Mouse (Mus musculus): ENCODE data around the gene Atp1b1. TPM values are rescaled to one million over a fixed set of nuclear protein-coding genes. Genes with fewer than 3 reads are reported as not detected.

Atp1b1 gene
- polyA plus RNA-seq, 1 experiment from 2014 or later, result 6.9 TPM

DNA sequence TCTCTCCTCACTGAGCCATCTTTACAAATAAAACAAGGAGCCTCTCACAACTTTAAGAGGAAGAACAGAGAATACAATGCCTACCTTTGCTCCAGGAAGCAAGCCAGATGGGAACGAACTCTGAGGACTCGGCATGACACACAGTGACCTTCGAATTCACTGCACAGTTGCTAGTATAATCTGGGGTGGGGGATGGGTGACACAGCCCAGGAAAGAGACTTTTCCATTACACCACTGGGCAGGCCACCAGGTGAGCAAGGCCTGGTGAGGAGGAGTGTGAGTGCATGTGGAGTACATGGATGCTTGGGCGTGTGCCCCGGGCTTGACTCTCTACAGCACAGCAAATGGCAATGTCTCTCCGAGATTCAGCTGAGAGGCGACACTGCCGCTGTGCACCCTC lies 8.5 kb downstream of the Atp1b1 start:
- 88% methylated on average over 8 of the region's 8 CpGs for WGBS
- DNase-seq (ENCODE audit: low spot score), result no peak
- peaks cover 2% of the 10 kb centered on the region; the same call in 1 of the 2 replicates for H3K27me3 ChIP-seq (replicated peaks; ENCODE audit: low read depth, poor library complexity, severe bottlenecking)
- peaks cover 10% of the 10 kb centered on the region for H3K4me1 ChIP-seq
- H3K36me3 ChIP-seq (replicated peaks), result 0 out of 2 replicates have a peak, but pooled peaks cover 6% of the 10 kb centered on the region
- no peak overlapping the region for H3K4me3 ChIP-seq
- no peak overlapping the region for H3K27ac ChIP-seq (replicated peaks)
- no peaks in the 10 kb centered on the region for H3K9me3 ChIP-seq

- no peak for DNase-seq (ENCODE audit: low spot score)
- Histone ChIP-seq H3K9me3 (no peaks in the 10 kb centered on the region), H3K27ac (replicated peaks) (no peak overlapping the region), H3K4me1 (peaks cover 4% of the 10 kb centered on the region; the same call in 1 of the 2 replicates), H3K27me3 (replicated peaks; ENCODE audit: low read depth, poor library complexity, severe bottlenecking) (no peaks in the 10 kb centered on the region), H3K4me3 (no peak overlapping the region), H3K36me3 (replicated peaks) (no peaks in the 10 kb centered on the region; the same call in 1 of the 2 replicates)
- WGBS, result 89% methylated on average over 6 of the region's 6 CpGs
Observed at GRCm38 (mm10) chr1:164447521-164447920, 10.6 kb downstream of the Atp1b1 start.

DNA sequence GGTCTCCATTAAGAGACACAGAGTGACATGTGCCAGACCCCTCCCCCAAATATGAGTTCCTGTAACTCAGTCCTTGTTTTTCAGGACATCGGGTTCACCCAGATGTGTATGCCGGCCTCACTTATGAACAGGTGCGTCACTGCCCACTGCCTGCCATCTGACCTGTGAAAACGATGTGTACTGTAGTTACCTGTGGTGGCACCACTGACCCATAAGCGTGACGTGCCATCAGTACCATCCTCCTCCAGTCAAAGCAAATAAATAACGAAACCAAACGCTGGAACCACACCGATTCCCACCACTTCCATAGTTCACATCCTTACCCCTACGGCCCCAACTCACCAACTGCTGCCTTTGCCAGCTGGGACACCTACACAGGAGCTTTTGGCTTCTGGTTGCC lies 11.6 kb downstream of the Atp1b1 start:
- no peak overlapping the region for H3K27ac ChIP-seq (replicated peaks)
- DNase-seq (ENCODE audit: low spot score), result no peak
- WGBS, result 89% methylated on average over 10 of the region's 10 CpGs
- no peaks in the 10 kb centered on the region for H3K9me3 ChIP-seq
- H3K27me3 ChIP-seq (replicated peaks; ENCODE audit: low read depth, poor library complexity, severe bottlenecking), result no peaks in the 10 kb centered on the region
- peaks cover 4% of the 10 kb centered on the region; the same call in 1 of the 2 replicates for H3K4me1 ChIP-seq
- peaks cover 2% of the 10 kb centered on the region; the same call in 1 of the 2 replicates for H3K36me3 ChIP-seq (replicated peaks)
- no peak overlapping the region for H3K4me3 ChIP-seq

GRCm38 (mm10) chr1:164445620-164446162 lies 12.5 kb downstream of the Atp1b1 start:
- Histone ChIP-seq H3K9me3 (no peaks in the 10 kb centered on the region), H3K4me3 (no peak overlapping the region), H3K27ac (replicated peaks) (no peak overlapping the region), H3K27me3 (replicated peaks; ENCODE audit: low read depth, poor library complexity, severe bottlenecking) (no peaks in the 10 kb centered on the region), H3K4me1 (peaks cover 4% of the 10 kb centered on the region; the same call in 1 of the 2 replicates), H3K36me3 (replicated peaks) (peaks cover 8% of the 10 kb centered on the region; the same call in 1 of the 2 replicates)
- no peak for DNase-seq (ENCODE audit: low spot score)
- 82% methylated on average over 5 of the region's 5 CpGs for WGBS

GRCm38 (mm10) chr1:164441408-164441974 lies 16.7 kb downstream of the Atp1b1 start:
- DNase-seq (ENCODE audit: low spot score), result no peak
- Histone ChIP-seq H3K36me3 (replicated peaks) (peaks cover 39% of the 10 kb centered on the region), H3K9me3 (no peaks in the 10 kb centered on the region), H3K27ac (replicated peaks) (no peak overlapping the region), H3K27me3 (replicated peaks; ENCODE audit: low read depth, poor library complexity, severe bottlenecking) (no peaks in the 10 kb centered on the region), H3K4me3 (no peak overlapping the region), H3K4me1 (no peaks in the 10 kb centered on the region)
- 81% methylated on average over 18 of the region's 18 CpGs for WGBS

DNA sequence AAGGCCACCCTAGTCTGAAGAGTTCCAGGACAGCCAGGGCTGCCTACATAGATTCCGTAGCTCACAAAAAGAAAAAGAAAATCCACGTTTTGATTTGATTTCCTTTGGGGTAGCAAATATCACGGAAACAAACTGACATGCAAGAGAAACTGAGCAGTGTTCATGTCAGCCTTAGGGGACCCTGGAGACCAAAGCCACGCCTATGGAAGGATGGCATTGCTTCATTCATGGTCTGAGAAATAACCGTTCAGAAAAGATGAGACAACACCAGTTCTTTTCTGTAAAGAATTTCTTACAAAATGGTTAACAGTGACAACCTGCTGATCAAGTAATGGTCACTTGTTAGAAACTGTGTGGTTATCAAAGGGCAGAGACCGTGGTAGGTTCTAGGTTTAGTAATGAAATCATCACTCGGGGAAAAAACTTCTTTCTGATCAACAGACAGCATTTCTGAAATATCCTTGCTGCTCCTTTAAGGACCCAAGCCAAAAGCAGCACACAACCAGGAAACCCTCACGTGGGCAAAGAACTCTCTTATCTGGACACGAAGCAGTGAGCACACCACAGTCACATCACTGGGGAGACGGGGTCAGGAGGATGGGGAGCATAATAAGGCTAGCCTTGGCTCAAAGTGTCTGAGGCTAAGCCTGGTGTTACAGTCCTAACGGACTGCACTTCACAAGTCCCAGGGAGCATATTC lies 17.3 kb downstream of the Atp1b1 start:
- H3K4me3 ChIP-seq, result no peak overlapping the region
- H3K36me3 ChIP-seq (replicated peaks), result peaks cover 39% of the 10 kb centered on the region
- H3K27me3 ChIP-seq (replicated peaks; ENCODE audit: low read depth, poor library complexity, severe bottlenecking), result no peaks in the 10 kb centered on the region
- no peak overlapping the region for H3K27ac ChIP-seq (replicated peaks)
- no peaks in the 10 kb centered on the region for H3K4me1 ChIP-seq
- WGBS, result 90% methylated on average over 11 of the region's 11 CpGs
- DNase-seq (ENCODE audit: low spot score), result no peak
- no peaks in the 10 kb centered on the region for H3K9me3 ChIP-seq

DNA sequence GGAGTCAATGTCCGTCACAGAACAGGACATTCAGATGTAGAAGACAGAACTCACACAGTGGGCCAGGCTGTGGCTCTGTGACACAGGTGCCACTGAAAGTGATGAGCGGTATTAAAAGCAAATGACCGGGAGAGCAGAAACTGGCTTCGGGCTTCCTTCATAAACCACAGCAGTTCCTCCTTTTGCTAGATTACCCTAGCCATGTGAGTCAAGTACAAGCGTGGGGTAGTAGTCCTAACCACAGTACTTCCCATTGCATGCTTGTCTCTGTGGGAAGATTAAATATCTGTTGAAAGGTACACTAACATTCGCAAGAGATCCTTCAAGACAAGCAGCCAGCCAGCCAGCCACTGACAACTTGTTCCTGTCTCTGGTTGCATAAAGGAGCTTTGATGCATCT lies 17.9 kb downstream of the Atp1b1 start:
- WGBS, result 94% methylated on average over 6 of the region's 6 CpGs
- Histone ChIP-seq H3K27me3 (replicated peaks; ENCODE audit: low read depth, poor library complexity, severe bottlenecking) (no peaks in the 10 kb centered on the region), H3K27ac (replicated peaks) (no peak overlapping the region), H3K9me3 (no peaks in the 10 kb centered on the region), H3K4me3 (no peak overlapping the region), H3K36me3 (replicated peaks) (peaks cover 39% of the 10 kb centered on the region), H3K4me1 (no peaks in the 10 kb centered on the region)
- no peak for DNase-seq (ENCODE audit: low spot score)

DNA sequence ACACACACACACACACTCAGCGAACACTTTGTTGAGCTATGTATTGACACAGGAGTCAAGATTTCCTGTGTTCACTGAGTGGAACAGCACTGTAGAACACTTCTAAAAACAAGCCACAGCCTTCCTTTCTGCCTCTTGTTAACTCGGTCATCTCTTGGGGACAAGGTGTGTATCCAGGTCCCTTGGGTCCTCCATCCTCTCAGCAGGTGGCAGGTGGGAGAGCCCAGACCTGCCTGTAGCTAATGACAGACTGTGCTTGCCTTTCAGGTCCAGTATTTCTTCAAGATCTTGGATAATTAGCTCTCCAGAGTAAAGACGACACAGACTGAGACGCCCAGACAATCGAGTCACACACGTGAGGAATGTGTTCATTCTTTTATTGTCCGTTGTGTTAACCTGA lies 21.4 kb downstream of the Atp1b1 start:
- no peak for DNase-seq (ENCODE audit: low spot score)

DNA sequence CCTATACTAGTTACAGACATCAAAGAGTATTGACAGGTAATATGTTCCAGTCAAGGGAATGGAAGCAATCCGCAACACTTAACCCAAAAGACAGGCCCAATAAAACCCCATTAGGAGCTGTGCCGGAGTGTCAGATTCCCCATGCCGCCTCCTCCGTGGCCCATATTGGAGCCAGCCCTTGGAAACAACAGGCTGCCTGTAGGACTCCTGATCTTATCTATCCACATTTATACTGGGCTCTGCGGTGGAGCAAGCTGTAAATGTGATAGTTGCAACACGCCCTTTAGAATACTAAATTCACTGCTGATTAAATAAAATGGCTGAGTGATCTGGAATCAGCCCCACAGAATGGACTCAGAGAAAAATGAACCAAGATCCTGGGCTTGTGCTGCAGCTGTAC lies 24.1 kb downstream of the Atp1b1 start:
- 74% methylated on average over 6 of the region's 6 CpGs for WGBS
- peaks cover 18% of the 10 kb centered on the region for H3K36me3 ChIP-seq (replicated peaks)
- H3K4me3 ChIP-seq, result no peak overlapping the region
- H3K27ac ChIP-seq (replicated peaks), result no peak overlapping the region
- no peak for DNase-seq (ENCODE audit: low spot score)
- no peaks in the 10 kb centered on the region for H3K27me3 ChIP-seq (replicated peaks; ENCODE audit: low read depth, poor library complexity, severe bottlenecking)
- H3K9me3 ChIP-seq, result no peaks in the 10 kb centered on the region
- H3K4me1 ChIP-seq, result no peaks in the 10 kb centered on the region

More for the DNA sequence above, 21.4 kb downstream of the Atp1b1 start:
- no peak overlapping the region for H3K27ac ChIP-seq (replicated peaks)
- H3K4me3 ChIP-seq, result no peak overlapping the region
- whole genome bisulfite sequencing, result 90% methylated on average over 7 of the region's 7 CpGs
- H3K27me3 ChIP-seq (replicated peaks; ENCODE audit: low read depth, poor library complexity, severe bottlenecking), result no peaks in the 10 kb centered on the region
- H3K9me3 ChIP-seq, result no peaks in the 10 kb centered on the region
- no peaks in the 10 kb centered on the region for H3K4me1 ChIP-seq
- H3K36me3 ChIP-seq (replicated peaks), result peaks cover 39% of the 10 kb centered on the region

GRCm38 (mm10) chr1:164432649-164433048 lies 25.5 kb downstream of the Atp1b1 start:
- no peak overlapping the region for H3K4me3 ChIP-seq
- no peak overlapping the region for H3K27ac ChIP-seq (replicated peaks)
- no peak for DNase-seq (ENCODE audit: low spot score)
- 77% methylated on average over 5 of the region's 5 CpGs for WGBS
- H3K27me3 ChIP-seq (replicated peaks; ENCODE audit: low read depth, poor library complexity, severe bottlenecking), result no peaks in the 10 kb centered on the region
- no peaks in the 10 kb centered on the region for H3K4me1 ChIP-seq
- H3K9me3 ChIP-seq, result no peaks in the 10 kb centered on the region
- H3K36me3 ChIP-seq (replicated peaks), result peaks cover 4% of the 10 kb centered on the region; the same call in 1 of the 2 replicates

DNA sequence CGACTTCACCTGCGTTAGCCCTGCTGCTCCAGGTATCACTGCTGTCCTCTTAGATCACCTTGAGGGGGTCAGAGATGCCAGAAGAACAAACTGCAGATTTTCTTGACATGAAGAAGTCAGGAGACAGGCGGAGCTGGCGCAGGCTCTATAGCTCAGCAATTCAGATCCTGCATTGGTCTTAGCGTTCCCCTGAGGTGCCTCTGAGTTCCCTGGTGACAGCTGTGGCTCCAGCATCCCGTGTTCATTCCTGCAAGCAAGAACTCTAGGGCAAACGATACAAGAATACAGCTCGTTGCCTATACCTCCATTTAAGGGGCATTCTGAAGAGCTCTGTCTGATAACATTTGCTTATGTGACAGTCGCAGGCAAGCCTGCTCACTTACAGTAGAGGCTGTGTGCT lies 29.5 kb downstream of the Atp1b1 start:
- WGBS, result 94% methylated on average over 9 of the region's 9 CpGs
- Histone ChIP-seq H3K4me3 (no peak overlapping the region), H3K27ac (replicated peaks) (no peak overlapping the region), H3K27me3 (replicated peaks; ENCODE audit: low read depth, poor library complexity, severe bottlenecking) (no peaks in the 10 kb centered on the region), H3K4me1 (no peaks in the 10 kb centered on the region), H3K36me3 (replicated peaks) (no peaks in the 10 kb centered on the region), H3K9me3 (no peaks in the 10 kb centered on the region)
- no peak for DNase-seq (ENCODE audit: low spot score)

- Histone ChIP-seq H3K4me3 (no peak overlapping the region), H3K9me3 (no peaks in the 10 kb centered on the region), H3K36me3 (replicated peaks) (no peaks in the 10 kb centered on the region), H3K4me1 (no peaks in the 10 kb centered on the region), H3K27me3 (replicated peaks; ENCODE audit: low read depth, poor library complexity, severe bottlenecking) (no peaks in the 10 kb centered on the region), H3K27ac (replicated peaks) (no peak overlapping the region)
- no peak for DNase-seq (ENCODE audit: low spot score)
- WGBS, result 80% methylated on average over 7 of the region's 7 CpGs
Observed at GRCm38 (mm10) chr1:164427777-164428176, 30.4 kb downstream of the Atp1b1 start.

- WGBS, result 87% methylated on average over 7 of the region's 7 CpGs
- Histone ChIP-seq H3K4me3 (no peak overlapping the region), H3K36me3 (replicated peaks) (no peaks in the 10 kb centered on the region), H3K4me1 (no peaks in the 10 kb centered on the region), H3K9me3 (no peaks in the 10 kb centered on the region), H3K27me3 (replicated peaks; ENCODE audit: low read depth, poor library complexity, severe bottlenecking) (no peaks in the 10 kb centered on the region), H3K27ac (replicated peaks) (no peak overlapping the region)
- no peak for DNase-seq (ENCODE audit: low spot score)
Observed at GRCm38 (mm10) chr1:164426227-164426626, 31.9 kb downstream of the Atp1b1 start.
